Mouse (Mus musculus) brain, embryonic 14.5 days (tissue): ENCODE measurements at regions not wholly inside any gene's neighbourhood (a gene's known extent, or its start where the extent isn't known, plus 50 kb on each side); places are given as distances from the start of the nearest gene placed in this dataset.

Experiments used
- DNase-seq: peaks from one replicate; pipeline ENCODE4 v3.0.0-alpha.2; 2011; ENCODE audit warnings: low read depth
- CTCF ChIP-seq: fragments of 200-500 bp; IDR thresholded peaks from 2 replicates; pipeline ENCODE4 v1.5.1; 2012; ENCODE audit warnings: inconsistent platforms, mild to moderate bottlenecking, moderate library complexity, borderline replicate concordance; ENCODE audit not compliant: insufficient read depth, insufficient read length; ENCODE audit errors: extremely low read depth
- POLR2A ChIP-seq: fragments of 200-500 bp; IDR thresholded peaks from 2 replicates; pipeline ENCODE4 v1.6.1; 2012; ENCODE audit warnings: mild to moderate bottlenecking, inconsistent platforms, borderline replicate concordance; ENCODE audit not compliant: poor library complexity, insufficient read depth, insufficient read length, severe bottlenecking; ENCODE audit errors: extremely low read depth

DNA sequence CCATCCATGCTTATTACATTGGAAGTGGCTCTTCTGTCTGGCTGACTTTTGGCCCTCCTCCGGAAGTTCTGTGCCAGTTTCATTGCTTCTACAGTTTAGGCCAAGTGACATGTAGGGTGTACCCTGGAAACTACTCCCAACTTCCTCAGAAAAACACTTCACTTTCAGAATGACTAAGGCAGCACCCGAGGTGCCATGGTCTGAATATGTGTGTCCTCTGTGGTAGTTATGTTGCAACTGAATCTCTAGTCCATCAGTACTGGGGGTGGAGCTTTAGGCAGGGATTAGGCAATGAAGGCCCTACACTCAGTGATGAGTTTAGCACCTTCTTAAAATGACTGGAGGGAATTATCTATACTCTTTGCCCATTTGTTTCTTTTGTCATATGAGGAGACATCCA is 981.0 kb upstream of the Lrrc6 start:
- DNase-seq: no peak
- TF ChIP-seq CTCF (no peak), POLR2A (no peak)

- TF ChIP-seq CTCF (no peak), POLR2A (no peak)
- DNase-seq: no peak
Measured at GRCm38 (mm10) chr15:67474325-67474724, 973.6 kb upstream of the Lrrc6 start.

DNA sequence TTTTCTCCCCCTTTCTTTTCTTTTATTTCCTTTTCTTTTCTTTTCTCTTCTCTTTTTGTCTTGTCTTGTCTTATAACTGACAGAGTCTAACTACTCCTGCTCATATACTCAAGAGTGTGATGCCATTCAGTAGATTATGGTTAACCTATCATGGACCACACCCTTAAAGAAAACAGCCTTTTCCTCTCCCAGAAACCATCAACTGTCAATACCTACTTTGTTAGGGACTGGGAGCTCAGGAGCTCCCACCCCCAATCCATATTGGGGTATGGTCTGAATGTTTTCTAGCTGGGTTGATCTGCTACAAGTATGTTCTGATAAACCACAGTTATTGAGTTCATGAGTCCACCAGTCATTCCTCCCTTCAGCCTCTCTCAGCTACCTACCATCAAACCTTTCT is 972.3 kb upstream of the Lrrc6 start:
- no peak for TF ChIP-seq CTCF
- no peak for TF ChIP-seq POLR2A
- DNase-seq: no peak

GRCm38 (mm10) chr15:67471283-67471682 is 970.6 kb upstream of the Lrrc6 start:
- no peak for DNase-seq
- TF ChIP-seq POLR2A (no peak), CTCF (no peak)

DNA sequence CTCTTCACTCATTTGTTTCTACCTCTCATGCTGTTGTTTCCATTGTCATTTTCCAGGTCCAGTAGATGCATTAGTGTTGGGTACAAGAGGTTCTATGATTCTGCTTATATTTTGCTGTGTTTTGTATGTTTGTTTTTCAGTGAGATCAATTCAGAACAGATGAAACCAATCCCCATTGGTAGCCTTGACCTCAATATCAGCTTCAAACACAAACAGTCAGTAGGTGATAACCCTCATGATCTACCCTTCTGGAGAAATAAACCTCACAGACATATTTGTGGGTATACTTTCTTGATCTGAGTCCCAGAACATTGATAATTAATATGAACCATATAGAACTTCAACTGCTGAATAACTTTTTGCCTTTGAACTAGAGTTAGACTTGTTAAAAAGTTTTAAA is 969.3 kb upstream of the Lrrc6 start:
- TF ChIP-seq CTCF: no peak
- TF ChIP-seq POLR2A: no peak
- no peak for DNase-seq

- no peak for DNase-seq
- TF ChIP-seq POLR2A (no peak), CTCF (no peak)
Measured at GRCm38 (mm10) chr15:67467404-67468345, 967.0 kb upstream of the Lrrc6 start.

DNA sequence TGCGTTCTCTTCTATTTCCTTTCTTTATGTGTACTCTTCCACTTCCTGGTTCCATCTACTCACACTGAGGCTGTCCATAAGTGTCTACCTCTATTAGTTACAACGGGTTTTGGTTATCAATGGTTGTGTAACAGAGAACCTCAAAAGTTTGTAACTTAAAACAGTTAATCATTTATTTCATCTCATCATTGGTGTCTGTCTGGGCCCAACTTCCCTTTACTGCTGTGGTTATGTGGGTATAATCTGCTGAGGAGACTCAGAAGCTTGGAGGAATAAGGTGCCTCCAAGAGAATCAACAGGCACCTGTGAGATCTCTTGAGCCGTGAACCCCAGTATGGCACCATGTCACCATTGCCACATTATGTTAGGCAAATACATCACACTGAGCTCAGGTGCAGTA is 962.2 kb upstream of the Lrrc6 start:
- no peak for DNase-seq
- TF ChIP-seq POLR2A (no peak), CTCF (no peak)

GRCm38 (mm10) chr15:67460384-67460783 is 959.7 kb upstream of the Lrrc6 start:
- no peak for TF ChIP-seq POLR2A
- no peak for TF ChIP-seq CTCF
- no peak for DNase-seq

GRCm38 (mm10) chr15:67434284-67434683 is 933.6 kb upstream of the Lrrc6 start:
- DNase-seq: peak; percentile 73
- TF ChIP-seq POLR2A (no peak), CTCF (peak; percentile 84)

DNA sequence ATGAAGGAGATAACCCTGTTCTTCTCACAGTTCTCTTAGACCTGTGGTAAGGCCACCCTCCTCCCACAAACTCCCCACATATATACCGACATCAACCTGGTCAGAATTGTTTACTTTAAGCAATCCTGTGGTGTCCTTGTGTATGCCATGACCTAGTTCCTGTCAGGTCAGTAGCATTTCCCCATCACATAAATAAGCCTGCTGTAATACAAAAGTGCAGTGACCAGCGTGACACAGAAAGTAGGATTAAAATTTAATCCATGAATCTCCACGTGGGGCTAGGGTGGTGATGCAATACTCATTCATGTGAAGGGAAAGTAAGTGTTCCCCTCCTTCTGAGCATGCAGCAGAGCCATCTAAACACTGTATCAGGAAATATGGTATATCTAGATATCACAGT is 923.2 kb upstream of the Lrrc6 start:
- TF ChIP-seq CTCF (no peak), POLR2A (no peak)
- no peak for DNase-seq

DNA sequence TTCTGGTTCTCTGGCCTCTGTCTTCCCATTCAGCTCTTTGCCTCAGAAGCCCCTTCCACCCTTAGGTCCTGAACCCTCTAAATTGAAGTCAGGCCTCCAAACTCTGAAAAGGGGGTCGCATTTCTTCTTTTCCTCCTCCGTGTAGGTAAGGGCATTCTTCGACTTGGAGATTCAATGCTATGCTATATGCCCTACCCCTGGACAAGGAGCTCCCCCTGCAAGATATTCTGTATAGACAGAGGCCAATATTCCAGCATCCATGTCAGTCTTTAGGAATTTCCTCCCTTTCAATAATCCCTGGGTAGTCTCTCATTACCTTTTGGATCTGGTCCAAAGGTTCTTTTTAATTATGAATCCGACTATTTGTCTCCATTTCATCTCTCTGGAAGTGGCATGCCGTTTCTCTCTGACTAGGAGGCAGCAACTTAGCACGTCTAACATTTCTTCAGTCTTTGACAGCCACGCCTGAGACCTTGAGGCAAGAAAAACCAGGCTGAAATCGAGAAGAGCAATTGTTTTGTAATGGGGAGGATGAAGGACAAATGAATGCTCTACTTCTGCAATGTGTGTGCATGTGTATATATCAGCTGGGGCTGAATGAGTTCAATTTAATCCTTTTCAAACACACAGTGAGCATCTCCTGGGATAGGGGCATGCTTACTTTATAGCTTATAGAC is 921.7 kb upstream of the Lrrc6 start:
- TF ChIP-seq POLR2A: no peak
- no peak for TF ChIP-seq CTCF
- DNase-seq: no peak

DNA sequence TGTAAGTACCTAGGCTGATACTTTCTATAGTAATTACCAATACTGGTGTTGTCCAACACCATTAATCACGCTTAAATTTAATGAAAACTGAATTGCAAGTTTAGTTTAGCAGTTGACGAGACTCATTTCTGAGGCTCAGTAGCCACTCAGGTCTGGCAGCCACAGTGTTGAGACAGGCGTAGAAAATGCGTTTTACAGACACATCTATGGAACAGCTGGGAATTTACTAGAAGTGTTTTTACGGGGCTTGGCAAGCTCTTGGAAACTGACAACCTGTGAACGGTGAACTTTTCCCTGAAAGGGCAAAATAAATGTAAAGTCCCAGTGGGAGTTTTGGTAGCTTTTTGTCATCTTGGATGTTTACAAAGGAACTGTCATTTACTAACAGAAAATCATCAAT is 920.1 kb upstream of the Lrrc6 start:
- DNase-seq: no peak
- TF ChIP-seq POLR2A (no peak), CTCF (no peak)

- DNase-seq: peak; percentile 28
- TF ChIP-seq CTCF (no peak), POLR2A (no peak)
Measured at GRCm38 (mm10) chr15:67419733-67420132, 919.0 kb upstream of the Lrrc6 start.
